Mouse (Mus musculus) hindbrain, embryonic 10.5 days (tissue): Measurements from ENCODE around the gene Lrrc58. TPM values are rescaled to one million over a fixed set of nuclear protein-coding genes. Genes with fewer than 3 reads are reported as not detected.

Experiments used
- DNase-seq: peaks from one replicate; pipeline ENCODE4 v3.0.0-alpha.2; 2017; ENCODE audit warnings: low spot score
- H3K27ac ChIP-seq: fragments of 300-500 bp; sonication (generic); 2 replicates; pipeline ENCODE4 v1.5.1; 2016; ENCODE audit warnings: mild to moderate bottlenecking, moderate library complexity
- H3K27me3 ChIP-seq: fragments of 300-500 bp; sonication (generic); 2 replicates; pipeline ENCODE4 v1.6.1; 2016; ENCODE audit warnings: mild to moderate bottlenecking; ENCODE audit not compliant: poor library complexity, insufficient read depth, severe bottlenecking
- H3K36me3 ChIP-seq: fragments of 300-500 bp; sonication (generic); 2 replicates; pipeline ENCODE4 v1.6.1; 2016; ENCODE audit warnings: mild to moderate bottlenecking, moderate library complexity
- H3K4me1 ChIP-seq: fragments of 300-500 bp; sonication (generic); replicated peaks from 2 replicates; pipeline ENCODE4 v1.6.1; 2016; ENCODE audit warnings: mild to moderate bottlenecking
- H3K4me3 ChIP-seq: fragments of 300-500 bp; sonication (generic); 2 replicates; pipeline ENCODE4 v1.5.1; 2016; ENCODE audit warnings: mild to moderate bottlenecking, moderate library complexity
- H3K9me3 ChIP-seq: fragments of 300-500 bp; sonication (generic); 2 replicates; pipeline ENCODE4 v1.6.1; 2016; ENCODE audit warnings: mild to moderate bottlenecking, moderate library complexity
- WGBS: fragments of 180-500 bp; shearing (Covaris S2); methylation state at CpG from one replicate; pipeline ENCODE4 v1.1.7; 2016; 5-methylcytosine and 5-hydroxymethylcytosine counted together
- polyA plus RNA-seq: library from polyadenylated mRNA; unstranded; fragments of >200 nt; fragmentation: Nextera tagmentation; extraction: Ambion mirVana; gene quantifications from 2 replicates; pipeline ENCODE4 v1.2.1, GENCODE M21; 2016

Lrrc58 gene
- polyA plus RNA-seq = 44.7 and 54.0 TPM in 2 replicates

GRCm38 (mm10) chr16:37867791-37868505 is at the start of gene Lrrc58:
Gene Lrrc58, plus strand, starts transcription at chr16:37868389.
- WGBS = under 1% methylated on average over 86 of the region's 86 CpGs
- DNase-seq = peak; percentile 83
- Histone ChIP-seq H3K4me1 (peaks cover 29% of the 10 kb centered on the region), H3K27ac (peak within 1 kb of the TSS; percentile 98), H3K4me3 (peak within 1 kb of the TSS; percentile 79), H3K9me3 (no peaks in the 10 kb centered on the region), H3K36me3 (peaks cover 21% of the 10 kb centered on the region), H3K27me3 (no peaks in the 10 kb centered on the region)

- 92% methylated on average over 5 of the region's 5 CpGs for WGBS
- H3K36me3 ChIP-seq = peaks cover 100% of the 10 kb centered on the region
- no peaks in the 10 kb centered on the region for H3K27me3 ChIP-seq
- H3K4me3 ChIP-seq = no peak overlapping the region
- no peaks in the 10 kb centered on the region for H3K4me1 ChIP-seq
- DNase-seq = no peak
- no peak overlapping the region for H3K27ac ChIP-seq
- H3K9me3 ChIP-seq = no peaks in the 10 kb centered on the region
Measured at GRCm38 (mm10) chr16:37823949-37824348, 44.2 kb upstream of the Lrrc58 start.

- 94% methylated on average over 12 of the region's 12 CpGs for WGBS
- Histone ChIP-seq H3K27me3 (no peaks in the 10 kb centered on the region), H3K27ac (no peak overlapping the region), H3K36me3 (peaks cover 100% of the 10 kb centered on the region), H3K4me1 (no peaks in the 10 kb centered on the region), H3K4me3 (no peak overlapping the region), H3K9me3 (no peaks in the 10 kb centered on the region)
- DNase-seq = no peak
Measured at GRCm38 (mm10) chr16:37824778-37825505, 43.2 kb upstream of the Lrrc58 start.

- peaks cover 100% of the 10 kb centered on the region for H3K36me3 ChIP-seq
- H3K4me1 ChIP-seq = no peaks in the 10 kb centered on the region
- 100% methylated on average over 3 of the region's 3 CpGs for WGBS
- H3K27ac ChIP-seq = no peak overlapping the region
- DNase-seq = no peak
- H3K27me3 ChIP-seq = no peaks in the 10 kb centered on the region
- no peak overlapping the region for H3K4me3 ChIP-seq
- H3K9me3 ChIP-seq = no peaks in the 10 kb centered on the region
Measured at GRCm38 (mm10) chr16:37826286-37826685, 41.9 kb upstream of the Lrrc58 start.

GRCm38 (mm10) chr16:37831041-37831440 is 37.1 kb upstream of the Lrrc58 start:
- Histone ChIP-seq H3K27me3 (no peaks in the 10 kb centered on the region), H3K27ac (no peak overlapping the region), H3K4me1 (no peaks in the 10 kb centered on the region), H3K36me3 (peaks cover 97% of the 10 kb centered on the region), H3K4me3 (no peak overlapping the region), H3K9me3 (no peaks in the 10 kb centered on the region)
- DNase-seq = no peak
- 80% methylated on average over 7 of the region's 7 CpGs for WGBS

GRCm38 (mm10) chr16:37837571-37837970 is 30.6 kb upstream of the Lrrc58 start:
- Histone ChIP-seq H3K9me3 (no peaks in the 10 kb centered on the region), H3K27me3 (no peaks in the 10 kb centered on the region), H3K27ac (no peak overlapping the region), H3K4me1 (no peaks in the 10 kb centered on the region), H3K36me3 (peaks cover 36% of the 10 kb centered on the region), H3K4me3 (no peak overlapping the region)
- 82% methylated on average over 3 of the region's 3 CpGs for WGBS
- DNase-seq = no peak

- WGBS = 90% methylated on average over 2 of the region's 2 CpGs
- no peak for DNase-seq
- H3K4me3 ChIP-seq = no peak overlapping the region
- no peak overlapping the region for H3K27ac ChIP-seq
- H3K36me3 ChIP-seq = no peaks in the 10 kb centered on the region
- H3K27me3 ChIP-seq = no peaks in the 10 kb centered on the region
- H3K9me3 ChIP-seq = no peaks in the 10 kb centered on the region
- no peaks in the 10 kb centered on the region for H3K4me1 ChIP-seq
Measured at GRCm38 (mm10) chr16:37842439-37842838, 25.8 kb upstream of the Lrrc58 start.

GRCm38 (mm10) chr16:37843740-37844139 is 24.4 kb upstream of the Lrrc58 start:
- WGBS = 94% methylated on average over 12 of the region's 12 CpGs
- DNase-seq = no peak

GRCm38 (mm10) chr16:37845202-37845925 is 22.8 kb upstream of the Lrrc58 start:
- H3K9me3 ChIP-seq = no peaks in the 10 kb centered on the region
- H3K4me3 ChIP-seq = no peak overlapping the region
- no peak for DNase-seq
- no peak overlapping the region for H3K27ac ChIP-seq
- H3K36me3 ChIP-seq = no peaks in the 10 kb centered on the region
- WGBS = 88% methylated on average over 7 of the region's 7 CpGs
- no peaks in the 10 kb centered on the region for H3K4me1 ChIP-seq
- no peaks in the 10 kb centered on the region for H3K27me3 ChIP-seq

More at GRCm38 (mm10) chr16:37843740-37844139, 24.4 kb upstream of the Lrrc58 start:
- Histone ChIP-seq H3K27me3 (no peaks in the 10 kb centered on the region), H3K4me3 (no peak overlapping the region), H3K9me3 (no peaks in the 10 kb centered on the region), H3K27ac (no peak overlapping the region), H3K4me1 (no peaks in the 10 kb centered on the region), H3K36me3 (no peaks in the 10 kb centered on the region)

GRCm38 (mm10) chr16:37847081-37847480 is 21.1 kb upstream of the Lrrc58 start:
- no peak overlapping the region for H3K27ac ChIP-seq
- WGBS = 89% methylated on average over 3 of the region's 3 CpGs
- H3K27me3 ChIP-seq = no peaks in the 10 kb centered on the region
- no peak for DNase-seq
- no peaks in the 10 kb centered on the region for H3K9me3 ChIP-seq
- H3K4me3 ChIP-seq = no peak overlapping the region
- H3K4me1 ChIP-seq = peaks cover 7% of the 10 kb centered on the region
- H3K36me3 ChIP-seq = no peaks in the 10 kb centered on the region

- H3K4me3 ChIP-seq = no peak overlapping the region
- H3K27me3 ChIP-seq = no peaks in the 10 kb centered on the region
- no peaks in the 10 kb centered on the region for H3K36me3 ChIP-seq
- H3K4me1 ChIP-seq = peaks cover 23% of the 10 kb centered on the region
- DNase-seq = peak; percentile 40
- H3K9me3 ChIP-seq = no peaks in the 10 kb centered on the region
- 0 out of 2 replicates have a peak overlapping the region, but pooled peaks have one; percentile 9 for H3K27ac ChIP-seq
- 35% methylated on average over 5 of the region's 5 CpGs for WGBS
Measured at GRCm38 (mm10) chr16:37851366-37851765, 16.8 kb upstream of the Lrrc58 start.

GRCm38 (mm10) chr16:37853279-37853678 is 14.9 kb upstream of the Lrrc58 start:
- no peaks in the 10 kb centered on the region for H3K27me3 ChIP-seq
- H3K9me3 ChIP-seq = no peaks in the 10 kb centered on the region
- H3K36me3 ChIP-seq = no peaks in the 10 kb centered on the region
- DNase-seq = no peak
- H3K4me3 ChIP-seq = no peak overlapping the region
- no peak overlapping the region for H3K27ac ChIP-seq
- WGBS = 70% methylated on average over 9 of the region's 9 CpGs
- H3K4me1 ChIP-seq = peaks cover 36% of the 10 kb centered on the region

- Histone ChIP-seq H3K4me1 (peaks cover 36% of the 10 kb centered on the region), H3K4me3 (no peak overlapping the region), H3K9me3 (no peaks in the 10 kb centered on the region), H3K27ac (no peak overlapping the region), H3K36me3 (no peaks in the 10 kb centered on the region), H3K27me3 (no peaks in the 10 kb centered on the region)
- 72% methylated on average over 14 of the region's 14 CpGs for WGBS
- no peak for DNase-seq
Measured at GRCm38 (mm10) chr16:37854054-37854453, 14.1 kb upstream of the Lrrc58 start.
